Mouse (Mus musculus) c-Kit-positive CD71-positive TER-119-positive erythroid progenitor cells, embryonic 14.5 days (primary cell): ENCODE data around the gene Wdr46.
"Not testable (repeated sequence)": the region's sequence is repeated elsewhere in the genome, so short reads cannot be mapped to it uniquely, and the experiment has no call there.

Experiments
- DNase-seq: peaks from one replicate; pipeline ENCODE4 v3.0.0-alpha.2; 2013; ENCODE audit warnings: low spot score

Gene Wdr46

GRCm38 (mm10) chr17:33929371-33930279 is 10.8 kb upstream of the Wdr46 start, which contains the start of gene Rgl2:
Gene Rgl2, plus strand, starts transcription at chr17:33929543.
- DNase-seq, result peak; percentile 93

- DNase-seq, result no peak
Measured at GRCm38 (mm10) chr17:33930280-33931158, 9.9 kb upstream of the Wdr46 start.

GRCm38 (mm10) chr17:33931159-33931866 is 9.1 kb upstream of the Wdr46 start:
- no peak for DNase-seq

GRCm38 (mm10) chr17:33931947-33932346 is 8.5 kb upstream of the Wdr46 start:
- no peak for DNase-seq

GRCm38 (mm10) chr17:33932448-33932847 is 8.0 kb upstream of the Wdr46 start:
- DNase-seq, result no peak

GRCm38 (mm10) chr17:33932970-33933369 is 7.5 kb upstream of the Wdr46 start:
- DNase-seq, result no peak

GRCm38 (mm10) chr17:33935422-33936055 is 4.9 kb upstream of the Wdr46 start:
- DNase-seq, result no peak

- DNase-seq, result no peak
Measured at GRCm38 (mm10) chr17:33936993-33937392, 3.5 kb upstream of the Wdr46 start.

- DNase-seq, result no peak
Measured at GRCm38 (mm10) chr17:33938783-33939182, 1.7 kb upstream of the Wdr46 start.

- no peak for DNase-seq
Measured at GRCm38 (mm10) chr17:33940981-33941380, 521 bp downstream of the Wdr46 start.

- no peak for DNase-seq
Measured at GRCm38 (mm10) chr17:33941381-33941780, 921 bp downstream of the Wdr46 start.

GRCm38 (mm10) chr17:33943454-33943853 is 3.0 kb downstream of the Wdr46 start:
- DNase-seq, result no peak

GRCm38 (mm10) chr17:33947430-33948089 is 7.1 kb downstream of the Wdr46 start:
- DNase-seq, result no peak

- no peak for DNase-seq
Measured at GRCm38 (mm10) chr17:33948090-33948904, 7.8 kb downstream of the Wdr46 start.

- DNase-seq, result no peak
Measured at GRCm38 (mm10) chr17:33948905-33949537, 8.6 kb downstream of the Wdr46 start.

- no peak for DNase-seq
Measured at GRCm38 (mm10) chr17:33950131-33950625, 9.7 kb downstream of the Wdr46 start.

- DNase-seq, result peak; percentile 85
Measured at GRCm38 (mm10) chr17:33951021-33951946, 10.8 kb downstream of the Wdr46 start, which contains the start of gene B3galt4. Gene B3galt4, minus strand, starts transcription at chr17:33951488.

GRCm38 (mm10) chr17:33952015-33952414 is 11.6 kb downstream of the Wdr46 start:
- not testable (repeated sequence) for DNase-seq
